In the genomic region with DNA sequence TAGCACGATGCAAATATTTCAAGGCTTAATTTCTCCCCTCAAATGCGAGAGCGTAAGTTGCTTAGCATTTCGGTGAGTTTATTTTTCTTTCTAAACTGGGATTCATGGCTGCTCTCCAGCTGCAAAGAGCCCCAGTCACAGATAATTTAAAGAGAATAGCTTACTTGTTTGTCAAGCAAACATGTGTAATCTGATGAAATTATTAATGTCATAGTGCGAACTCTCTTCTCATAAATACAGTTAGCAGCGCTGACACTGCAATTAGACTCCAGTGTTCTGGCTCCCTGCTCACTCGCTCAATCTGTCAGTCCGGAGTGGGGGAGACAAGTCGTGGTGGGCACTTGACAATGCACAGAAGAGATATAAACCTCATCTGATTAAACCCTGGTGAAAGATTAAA, we compare ENCODE assay signal across 13 mouse cellular contexts.
DNase-seq lines count a peak whose midpoint lies in the region; ATAC-seq lines count a peak whose summit lies in the region.
"Had no signal": no experiment of that assay in that cellular context is flagged by ENCODE, and none has a peak within 500 bp of the region (broad histone marks: within the 10 kb centered on the region; RNA-seq: fewer than 3 reads in every experiment).

No protein-coding gene starts in this region.

- H3K4me2 ChIP-seq in hindbrain, embryonic 15.5 days: peak overlapping the region; percentile 9; the same call in 1 of the 2 replicates
- H3K4me2 ChIP-seq in hindbrain, embryonic 12.5 days (replicated peaks): no peak overlapping the region
- H3K4me2 ChIP-seq in limb, embryonic 15.5 days: 0 out of 2 replicates have a peak overlapping the region, but pooled peaks have one; percentile 10
- peak overlapping the region; percentile 1; the same call in 1 of the 2 replicates for H3K4me2 ChIP-seq in embryonic facial prominence, embryonic 14.5 days (ENCODE audit: low read depth, low read length)
- H3K4me2 ChIP-seq: forebrain, embryonic 12.5 days; liver, embryonic 12.5 days had no signal

- H3K9ac ChIP-seq in hindbrain, embryonic 15.5 days: no peak overlapping the region
- H3K9ac ChIP-seq in hindbrain, embryonic 12.5 days: no peak overlapping the region
- H3K9ac ChIP-seq in limb, embryonic 15.5 days: no peak overlapping the region
- no peak overlapping the region for H3K9ac ChIP-seq in embryonic facial prominence, embryonic 14.5 days (ENCODE audit: low read depth, low read length)
- H3K9ac ChIP-seq: forebrain, embryonic 12.5 days; liver, embryonic 12.5 days had no signal

- H3K9me3 ChIP-seq in hindbrain, embryonic 15.5 days: no peaks in the 10 kb centered on the region
- no peaks in the 10 kb centered on the region for H3K9me3 ChIP-seq in hindbrain, embryonic 12.5 days (replicated peaks)
- no peaks in the 10 kb centered on the region for H3K9me3 ChIP-seq in limb, embryonic 15.5 days
- H3K9me3 ChIP-seq in limb, embryonic 10.5 days (replicated peaks): no peaks in the 10 kb centered on the region
- H3K9me3 ChIP-seq in embryonic facial prominence, embryonic 14.5 days (ENCODE audit: control insufficient read depth, low read length): no peaks in the 10 kb centered on the region
- H3K9me3 ChIP-seq: forebrain, embryonic 12.5 days; liver, embryonic 12.5 days had no signal

- 33% methylated on average over 9 of the region's 9 CpGs for WGBS in hindbrain, embryonic 15.5 days
- WGBS in hindbrain, embryonic 12.5 days: 63% methylated on average over 9 of the region's 9 CpGs
- 33% methylated on average over 9 of the region's 9 CpGs for WGBS in limb, embryonic 15.5 days
- 76% methylated on average over 9 of the region's 9 CpGs for WGBS in limb, embryonic 10.5 days
- WGBS in embryonic facial prominence, embryonic 14.5 days: 41% methylated on average over 9 of the region's 9 CpGs

- H3K27ac ChIP-seq in hindbrain, embryonic 15.5 days (replicated peaks): no peak overlapping the region
- no peak overlapping the region for H3K27ac ChIP-seq in hindbrain, embryonic 12.5 days
- H3K27ac ChIP-seq in limb, embryonic 15.5 days: no peak overlapping the region
- H3K27ac ChIP-seq in limb, embryonic 10.5 days: no peak overlapping the region
- no peak overlapping the region for H3K27ac ChIP-seq in embryonic facial prominence, embryonic 14.5 days (replicated peaks; ENCODE audit: low read depth, low read length)
- H3K27ac ChIP-seq: forebrain, embryonic 12.5 days; liver, embryonic 12.5 days had no signal

- peaks cover 17% of the 10 kb centered on the region for H3K4me1 ChIP-seq in hindbrain, embryonic 15.5 days (replicated peaks)
- H3K4me1 ChIP-seq in hindbrain, embryonic 12.5 days: peaks cover 8% of the 10 kb centered on the region; the same call in 1 of the 2 replicates
- peaks cover 6% of the 10 kb centered on the region; the same call in 1 of the 2 replicates for H3K4me1 ChIP-seq in limb, embryonic 15.5 days
- H3K4me1 ChIP-seq in limb, embryonic 10.5 days: peaks cover 9% of the 10 kb centered on the region
- peaks cover 6% of the 10 kb centered on the region; the same call in 1 of the 2 replicates for H3K4me1 ChIP-seq in embryonic facial prominence, embryonic 14.5 days (ENCODE audit: control insufficient read depth, insufficient read depth, low read length)
- H3K4me1 ChIP-seq: liver, embryonic 12.5 days had no signal

- H3K36me3 ChIP-seq in hindbrain, embryonic 15.5 days: no peaks in the 10 kb centered on the region
- no peaks in the 10 kb centered on the region for H3K36me3 ChIP-seq in hindbrain, embryonic 12.5 days
- no peaks in the 10 kb centered on the region for H3K36me3 ChIP-seq in limb, embryonic 15.5 days
- no peaks in the 10 kb centered on the region for H3K36me3 ChIP-seq in limb, embryonic 10.5 days
- no peaks in the 10 kb centered on the region for H3K36me3 ChIP-seq in embryonic facial prominence, embryonic 14.5 days (ENCODE audit: control insufficient read depth, insufficient read depth, low read length)
- H3K36me3 ChIP-seq: forebrain, embryonic 12.5 days; liver, embryonic 12.5 days had no signal

- ATAC-seq in hindbrain, embryonic 15.5 days (ENCODE audit: low FRiP score, low read depth): no peak
- no peak for ATAC-seq in hindbrain, embryonic 12.5 days (ENCODE audit: low FRiP score)
- ATAC-seq in limb, embryonic 15.5 days (ENCODE audit: insufficient number of reproducible peaks, low FRiP score, low TSS enrichment, low read depth): no peak
- ATAC-seq in embryonic facial prominence, embryonic 14.5 days (ENCODE audit: low read depth): peak; percentile 50; the same call in 1 of the 2 replicates
- ATAC-seq: liver, embryonic 12.5 days; Patski had no signal

- no peak for DNase-seq in limb, embryonic 10.5 days (ENCODE audit: low spot score)
- peak; percentile 44 for DNase-seq in embryonic facial prominence, embryonic 14.5 days (ENCODE audit: low spot score)
- DNase-seq in kidney, postnatal 14 days: peak; percentile 17
- no peak for DNase-seq in cerebellum, adult 9-10 months
- DNase-seq: cerebellum, postnatal 10 days; heart, postnatal 36 days; right cerebral cortex, postnatal 4 days had no signal

- no peak overlapping the region for H3K4me3 ChIP-seq in hindbrain, embryonic 15.5 days
- H3K4me3 ChIP-seq in hindbrain, embryonic 12.5 days: no peak overlapping the region
- no peak overlapping the region for H3K4me3 ChIP-seq in limb, embryonic 15.5 days
- no peak overlapping the region for H3K4me3 ChIP-seq in limb, embryonic 10.5 days
- no peak overlapping the region for H3K4me3 ChIP-seq in embryonic facial prominence, embryonic 14.5 days (ENCODE audit: low read depth, low read length)
- H3K4me3 ChIP-seq: forebrain, embryonic 12.5 days; liver, embryonic 12.5 days had no signal

- peaks cover 12% of the 10 kb centered on the region for H3K27me3 ChIP-seq in hindbrain, embryonic 15.5 days
- peaks cover 8% of the 10 kb centered on the region; the same call in 1 of the 2 replicates for H3K27me3 ChIP-seq in hindbrain, embryonic 12.5 days
- H3K27me3 ChIP-seq in limb, embryonic 15.5 days: no peaks in the 10 kb centered on the region
- H3K27me3 ChIP-seq in limb, embryonic 10.5 days (ENCODE audit: low read depth, poor library complexity, severe bottlenecking): 0 out of 2 replicates have a peak, but pooled peaks cover 7% of the 10 kb centered on the region
- H3K27me3 ChIP-seq in embryonic facial prominence, embryonic 14.5 days (replicated peaks; ENCODE audit: control insufficient read depth, insufficient read depth, low read length): no peaks in the 10 kb centered on the region
- H3K27me3 ChIP-seq: liver, embryonic 12.5 days; Patski had no signal

Comparison
In these comparisons a context has a peak if more than half of its experiments do, and no peak if none do; other contexts are left out.
1. DNase-seq: peak in embryonic facial prominence, embryonic 14.5 days (single experiment) and kidney, postnatal 14 days (single experiment); none in limb, embryonic 10.5 days (single experiment) and cerebellum, adult 9-10 months (single experiment).